Mouse (Mus musculus) heart, postnatal 0 days (tissue): Measurements from ENCODE around the gene Slc37a2.

Source experiments
- CTCF ChIP-seq: IDR thresholded peaks from 2 replicates; pipeline ENCODE4 v1.5.1; 2016; ENCODE audit warnings: antibody characterized with exemption, control low read depth, low read depth
- EP300 ChIP-seq: IDR thresholded peaks from 2 replicates; pipeline ENCODE4 v1.6.1; 2016; ENCODE audit warnings: antibody characterized with exemption, low read depth

DNA sequence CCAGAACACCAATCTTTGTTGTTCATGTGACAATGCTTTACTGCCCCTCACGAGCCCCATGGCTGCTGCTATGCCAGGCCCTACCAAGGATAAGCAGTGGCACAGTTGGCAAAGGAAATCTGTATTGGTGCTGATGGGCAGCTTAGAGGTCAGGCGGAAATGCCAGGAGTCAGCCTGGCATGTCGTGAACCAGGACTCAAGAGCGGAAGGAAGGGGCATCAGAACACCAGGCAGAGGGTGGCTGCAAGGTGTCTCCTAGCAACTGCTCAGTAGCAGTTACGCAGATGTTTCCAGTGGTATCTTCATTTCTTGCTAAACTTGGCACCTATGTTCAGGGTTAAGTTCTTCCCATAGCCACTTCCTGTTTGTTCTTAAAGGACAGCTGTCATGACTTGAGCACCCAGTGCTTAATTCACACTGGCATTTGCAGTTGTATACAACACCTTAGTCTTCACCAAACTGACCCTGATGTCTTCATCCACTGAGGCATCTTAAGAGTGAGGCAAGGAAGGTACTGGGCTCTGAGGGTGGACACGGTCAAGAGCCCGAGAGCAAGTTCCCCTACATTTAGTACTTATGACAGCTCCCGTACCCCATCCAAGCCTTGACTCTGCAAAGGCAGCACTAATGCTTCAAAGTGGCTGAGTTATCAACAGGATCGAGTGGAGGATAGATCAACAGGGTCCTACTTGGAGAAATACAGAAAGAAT lies 24.9 kb downstream of the Slc37a2 start:
- no peak for TF ChIP-seq CTCF
- no peak for TF ChIP-seq EP300
